Mouse (Mus musculus) limb, embryonic 14.5 days (tissue): ENCODE results near the gene Nup62. TPM values are rescaled to one million over a fixed set of nuclear protein-coding genes. Genes with fewer than 3 reads are reported as not detected.
"Not testable (repeated sequence)": the region's sequence is repeated elsewhere in the genome, so short reads cannot be mapped to it uniquely, and the experiment has no call there.

ENCODE experiments used
- ATAC-seq: fragments of 200-750 bp; cut with Nextera tagmentation; 2 replicates; pipeline ENCODE4 v1.8.0; 2017; ENCODE audit warnings: low read depth, moderate number of reproducible peaks, moderate TSS enrichment; ENCODE audit not compliant: low FRiP score
- DNase-seq: peaks from one replicate; pipeline ENCODE4 v3.0.0-alpha.2; 2015; ENCODE audit warnings: low spot score
- H3K27ac ChIP-seq: fragments of 300-500 bp; sonication (generic); replicated peaks from 2 replicates; pipeline ENCODE4 v1.5.1; 2014; ENCODE audit warnings: low read depth, mild to moderate bottlenecking, low read length, moderate library complexity, mixed read lengths
- H3K27me3 ChIP-seq: fragments of 300-500 bp; sonication (generic); 2 replicates; pipeline ENCODE4 v1.6.1; 2014; ENCODE audit warnings: low read length, mixed read lengths; ENCODE audit not compliant: control insufficient read depth, insufficient read depth
- H3K36me3 ChIP-seq: fragments of 300-500 bp; sonication (generic); 2 replicates; pipeline ENCODE4 v1.6.1; 2014; ENCODE audit warnings: mild to moderate bottlenecking, low read length, moderate library complexity, mixed read lengths; ENCODE audit not compliant: control insufficient read depth, insufficient read depth
- H3K4me1 ChIP-seq: fragments of 300-500 bp; sonication (generic); 2 replicates; pipeline ENCODE4 v1.6.1; 2014; ENCODE audit warnings: antibody characterized with exemption, low read length, mixed read lengths; ENCODE audit not compliant: control insufficient read depth, insufficient read depth
- H3K4me2 ChIP-seq: fragments of 300-500 bp; sonication (generic); replicated peaks from 2 replicates; pipeline ENCODE4 v1.6.1; 2014; ENCODE audit warnings: low read depth, mild to moderate bottlenecking, low read length, moderate library complexity; ENCODE audit not compliant: severe bottlenecking
- H3K4me3 ChIP-seq: fragments of 300-500 bp; sonication (generic); replicated peaks from 2 replicates; pipeline ENCODE4 v1.5.1; 2014; ENCODE audit warnings: low read length
- H3K9ac ChIP-seq: fragments of 300-500 bp; sonication (generic); 2 replicates; pipeline ENCODE4 v1.6.1; 2014; ENCODE audit warnings: mild to moderate bottlenecking, low read depth, low read length, moderate library complexity; ENCODE audit not compliant: severe bottlenecking
- H3K9me3 ChIP-seq: fragments of 300-500 bp; sonication (generic); 2 replicates; pipeline ENCODE4 v1.6.1; 2016; ENCODE audit warnings: low read length; ENCODE audit not compliant: control insufficient read depth
- POLR2A ChIP-seq: fragments of 200-500 bp; IDR thresholded peaks from 2 replicates; pipeline ENCODE4 v1.8.0; 2012; ENCODE audit warnings: inconsistent platforms, mild to moderate bottlenecking, moderate library complexity, borderline replicate concordance; ENCODE audit not compliant: insufficient read depth, insufficient read length; ENCODE audit errors: extremely low read depth
- WGBS: fragments of 180-500 bp; shearing (Covaris S2); extraction: QIAGEN DNeasy Blood & Tissue Kit; methylation state at CpG from one replicate; pipeline ENCODE4 v1.1.7; 2014; 5-methylcytosine and 5-hydroxymethylcytosine counted together
- polyA plus RNA-seq, 2 experiments: library from polyadenylated mRNA; depleted of rRNA in 1 of 2; stranded (reverse) in 1 of 2; unstranded in 1 of 2; fragments of >200 nt; fragmentation: Nextera tagmentation in 1 of 2; extraction: Ambion mirVana in 1 of 2; gene quantifications; 2 replicates each; pipeline versions ENCODE4 v1.2.1 to v1.2.3; 2012 to 2014

Gene Nup62
- polyA plus RNA-seq, 2 experiments, result 53.9 to 92.5 TPM

DNA sequence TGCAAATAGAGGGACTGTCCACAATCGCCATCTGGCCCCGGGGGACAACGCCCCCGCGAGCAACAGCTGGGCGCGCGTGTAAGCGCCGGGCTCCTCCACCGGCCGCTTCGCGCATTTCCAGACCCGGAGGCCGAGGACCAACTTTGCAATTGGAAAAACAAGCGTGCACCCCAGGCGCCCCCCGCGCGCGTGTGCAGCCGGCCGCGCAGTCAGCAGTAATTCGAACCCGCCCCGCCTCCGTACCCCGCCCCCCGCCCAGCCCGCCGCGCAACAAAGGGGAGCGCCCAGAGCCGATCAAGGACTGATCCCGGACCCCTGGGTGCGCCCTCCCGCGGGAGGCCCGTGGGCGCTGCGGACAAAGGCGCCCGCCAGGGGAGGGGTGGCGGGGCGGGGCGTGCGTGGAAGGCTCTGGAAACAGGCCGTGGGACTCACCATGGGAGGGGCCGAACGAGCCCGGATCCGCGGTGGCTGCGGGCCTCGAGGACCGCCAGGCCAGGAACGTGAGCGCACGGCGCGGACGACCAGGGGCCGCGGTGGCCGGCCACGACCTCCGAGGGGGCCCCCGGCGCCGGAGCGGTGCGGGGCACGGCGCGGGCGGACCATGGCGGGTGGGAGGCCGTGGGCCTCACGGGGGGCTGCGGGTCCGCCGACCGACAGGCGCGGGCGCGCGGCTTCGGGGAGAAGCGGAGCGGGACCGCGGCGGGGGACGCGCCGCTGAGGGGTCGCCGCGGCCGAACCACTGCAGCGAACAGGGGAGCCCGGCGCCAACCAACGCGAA lies 53.2 kb downstream of the Nup62 start:
- H3K4me3 ChIP-seq, result peak overlapping the region; percentile 98
- peak overlapping the region; percentile 94 for H3K4me2 ChIP-seq
- TF ChIP-seq POLR2A, result peak; percentile 42; the same call in 1 of the 2 replicates
- H3K36me3 ChIP-seq, result peaks cover 29% of the 10 kb centered on the region
- peak overlapping the region; percentile 100 for H3K9ac ChIP-seq
- no peaks in the 10 kb centered on the region for H3K9me3 ChIP-seq
- peak overlapping the region; percentile 100 for H3K27ac ChIP-seq
- under 1% methylated on average over 70 of the region's 108 CpGs for WGBS
- no peaks in the 10 kb centered on the region for H3K27me3 ChIP-seq
- ATAC-seq, result peak; percentile 66
- peaks cover 40% of the 10 kb centered on the region for H3K4me1 ChIP-seq
- DNase-seq, result peak; percentile 81

DNA sequence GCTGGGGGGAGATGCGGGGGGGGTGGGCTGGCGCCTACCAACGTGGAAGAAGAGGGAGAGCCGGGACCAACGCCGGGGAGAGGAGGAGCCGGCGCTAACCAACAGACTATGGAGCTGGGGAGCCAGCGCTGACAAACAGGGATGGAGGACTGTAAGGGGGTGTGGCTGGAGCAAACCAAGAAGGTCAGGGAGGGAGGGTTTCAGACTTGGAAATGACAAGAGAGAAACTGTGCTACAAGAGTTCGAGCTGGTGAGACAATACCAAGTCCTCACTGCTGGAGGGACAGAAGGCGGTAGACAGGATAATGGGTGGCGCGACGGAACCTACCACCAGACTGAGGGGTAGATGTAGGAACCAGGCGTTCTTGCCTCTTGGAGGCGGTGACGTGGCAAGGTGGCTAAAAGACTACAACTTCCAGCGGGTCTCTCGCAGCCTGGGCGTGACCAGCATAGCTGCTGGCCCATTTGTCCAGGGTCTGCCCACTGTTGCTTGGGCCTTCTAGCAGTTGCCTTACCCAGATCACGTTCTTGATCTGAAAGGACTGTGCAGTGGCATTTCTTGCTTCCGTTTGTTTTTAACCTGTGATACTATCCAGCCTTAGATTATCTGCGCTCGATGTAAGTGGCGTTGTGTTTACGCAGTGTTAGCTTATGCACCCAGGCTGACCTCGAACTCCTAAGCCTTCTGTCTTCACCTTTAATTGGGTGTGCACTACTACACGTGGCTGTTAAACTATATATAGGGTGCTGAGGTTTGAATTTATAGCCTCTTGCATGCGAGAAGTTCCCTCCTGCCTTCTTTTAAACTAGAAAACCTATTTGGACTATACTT lies 54.0 kb downstream of the Nup62 start, which contains the start of gene Ptov1:
Ptov1 (minus strand) TSS at position 92 of the 832 bp plus-strand sequence.
- Histone ChIP-seq H3K36me3 (peaks cover 21% of the 10 kb centered on the region), H3K27me3 (no peaks in the 10 kb centered on the region), H3K27ac (peak within 1 kb of the TSS; percentile 100), H3K9ac (peak within 1 kb of the TSS; percentile 100), H3K4me1 (peaks cover 40% of the 10 kb centered on the region), H3K4me2 (peak within 1 kb of the TSS; percentile 94), H3K9me3 (no peaks in the 10 kb centered on the region), H3K4me3 (peak within 1 kb of the TSS; percentile 98)
- DNase-seq (peak; percentile 97), ATAC-seq (peak; percentile 92)
- TF ChIP-seq POLR2A, result peak; percentile 39; the same call in 1 of the 2 replicates
- 5% methylated on average over 28 of the region's 29 CpGs for WGBS

DNA sequence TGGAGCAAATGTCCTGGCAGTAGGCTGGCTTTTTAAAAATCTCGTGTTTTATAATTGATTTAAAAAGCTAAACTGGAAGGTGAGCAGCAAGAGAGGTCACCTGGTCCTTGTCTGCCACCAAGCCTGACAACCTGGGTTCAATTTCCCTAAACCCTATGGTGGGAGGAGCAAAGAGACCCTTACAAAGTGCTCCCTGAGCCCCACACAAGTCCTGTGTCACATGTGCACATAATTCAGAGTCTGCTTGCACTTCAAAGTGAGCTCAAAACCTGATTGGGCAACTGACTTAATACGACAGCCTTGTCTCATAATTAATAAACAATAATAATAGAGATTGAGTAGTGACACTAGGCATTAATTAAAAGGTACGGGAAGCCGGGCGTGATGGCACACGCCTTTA lies 54.7 kb downstream of the Nup62 start:
- DNase-seq, result no peak
- Histone ChIP-seq H3K4me1 (peaks cover 35% of the 10 kb centered on the region), H3K27me3 (no peaks in the 10 kb centered on the region), H3K27ac (peak overlapping the region; percentile 100), H3K9me3 (no peaks in the 10 kb centered on the region), H3K4me2 (peak overlapping the region; percentile 94), H3K4me3 (peak overlapping the region; percentile 98), H3K9ac (peak overlapping the region; percentile 100; the same call in 1 of the 2 replicates), H3K36me3 (peaks cover 16% of the 10 kb centered on the region)
- WGBS, result 67% methylated on average over 6 of the region's 6 CpGs
- TF ChIP-seq POLR2A, result no peak
- no peak for ATAC-seq

DNA sequence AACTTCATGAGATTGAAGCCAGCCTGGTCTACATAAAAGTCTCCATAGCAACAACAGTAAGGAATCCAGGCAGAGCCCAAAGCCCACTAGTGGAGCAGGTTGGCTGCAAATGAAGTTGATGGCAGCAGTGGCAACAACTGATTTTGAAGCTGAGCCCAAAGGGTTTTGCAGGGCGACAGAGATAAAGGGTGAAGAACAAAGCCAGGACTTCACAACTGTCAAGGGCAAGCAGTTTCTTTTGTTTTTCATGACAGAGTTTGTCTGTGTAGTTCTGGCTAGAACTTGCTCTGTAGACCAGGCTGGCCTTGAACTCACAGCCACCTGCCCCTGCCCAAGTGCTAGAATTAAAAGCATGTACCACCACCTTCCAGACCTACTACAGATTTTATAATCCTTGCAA lies 55.3 kb downstream of the Nup62 start:
- DNase-seq, result no peak
- Histone ChIP-seq H3K9ac (no peak overlapping the region), H3K27ac (no peak overlapping the region), H3K36me3 (peaks cover 16% of the 10 kb centered on the region), H3K4me1 (peaks cover 29% of the 10 kb centered on the region), H3K4me2 (no peak overlapping the region), H3K4me3 (no peak overlapping the region), H3K27me3 (no peaks in the 10 kb centered on the region), H3K9me3 (no peaks in the 10 kb centered on the region)
- no peak for ATAC-seq
- no peak for TF ChIP-seq POLR2A
- WGBS, result 82% methylated on average over 1 of the region's 1 CpGs

DNA sequence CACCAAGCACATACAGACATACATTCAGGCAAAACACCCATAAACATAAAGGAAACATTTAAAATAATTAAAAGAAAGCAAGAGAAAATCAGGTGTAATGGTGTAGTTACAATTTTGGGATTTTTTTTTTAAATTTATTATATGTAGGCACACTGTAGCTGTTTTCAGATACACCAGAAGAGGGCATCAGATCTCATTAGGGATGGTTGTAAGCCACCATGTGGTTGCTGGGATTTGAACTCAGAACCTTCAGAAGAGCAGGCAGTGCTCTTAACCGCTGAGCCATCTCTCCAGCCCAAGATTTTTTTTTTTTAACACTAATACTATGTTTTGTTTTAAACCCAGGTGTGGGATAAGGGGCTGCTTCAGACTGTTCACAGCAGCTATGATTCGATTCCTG lies 55.9 kb downstream of the Nup62 start:
- not testable (repeated sequence) for H3K9ac ChIP-seq, H3K4me2 ChIP-seq, H3K27ac ChIP-seq, ATAC-seq, H3K4me3 ChIP-seq, H3K9me3 ChIP-seq, H3K27me3 ChIP-seq, DNase-seq
- peaks cover 23% of the 10 kb centered on the region for H3K4me1 ChIP-seq
- H3K36me3 ChIP-seq, result peaks cover 16% of the 10 kb centered on the region
- 87% methylated on average over 2 of the region's 2 CpGs for WGBS
